Mouse (Mus musculus) spleen, adult 18-20 months (tissue): ENCODE results near the gene Cacng3.

Experiments used
- DNase-seq, 2 experiments: peaks; one replicate each; pipeline ENCODE4 v3.0.0; 2022; ENCODE audit warnings: mixed read lengths in 2 of 2

The Cacng3 gene

GRCm38 (mm10) chr7:122670442-122670872 is at the start of gene Cacng3:
Gene Cacng3 (plus strand): TSS chr7:122670492.
- DNase-seq, result no peak

- no peak for DNase-seq
Measured at GRCm38 (mm10) chr7:122622125-122622774, 48.0 kb upstream of the Cacng3 start.

- no peak for DNase-seq
Measured at GRCm38 (mm10) chr7:122623753-122624152, 46.5 kb upstream of the Cacng3 start.

GRCm38 (mm10) chr7:122628050-122628449 is 42.2 kb upstream of the Cacng3 start:
- no peak for DNase-seq

GRCm38 (mm10) chr7:122630386-122630785 is 39.9 kb upstream of the Cacng3 start:
- DNase-seq, result no peak

GRCm38 (mm10) chr7:122631151-122631550 is 39.1 kb upstream of the Cacng3 start:
- DNase-seq, result no peak

GRCm38 (mm10) chr7:122632946-122633345 is 37.3 kb upstream of the Cacng3 start:
- DNase-seq, result no peak

- DNase-seq, result no peak
Measured at GRCm38 (mm10) chr7:122633463-122633862, 36.8 kb upstream of the Cacng3 start.

GRCm38 (mm10) chr7:122643676-122644075 is 26.6 kb upstream of the Cacng3 start:
- no peak for DNase-seq

GRCm38 (mm10) chr7:122649306-122649705 is 21.0 kb upstream of the Cacng3 start:
- DNase-seq, result no peak

GRCm38 (mm10) chr7:122652523-122652922 is 17.8 kb upstream of the Cacng3 start:
- no peak for DNase-seq

GRCm38 (mm10) chr7:122656671-122657070 is 13.6 kb upstream of the Cacng3 start:
- no peak for DNase-seq

- DNase-seq, result no peak
Measured at GRCm38 (mm10) chr7:122657423-122658126, 12.7 kb upstream of the Cacng3 start.

GRCm38 (mm10) chr7:122665311-122666049 is 4.8 kb upstream of the Cacng3 start:
- DNase-seq, result no peak

- DNase-seq, result peak in 1 of 2 experiments; percentile 12
Measured at GRCm38 (mm10) chr7:122667903-122668302, 2.4 kb upstream of the Cacng3 start.

- DNase-seq, result peak; percentile 36 to 48
Measured at GRCm38 (mm10) chr7:122670873-122671641, 765 bp downstream of the Cacng3 start.

- DNase-seq, result no peak
Measured at GRCm38 (mm10) chr7:122672981-122673380, 2.7 kb downstream of the Cacng3 start.

- no peak for DNase-seq
Measured at GRCm38 (mm10) chr7:122675207-122675606, 4.9 kb downstream of the Cacng3 start.

GRCm38 (mm10) chr7:122701751-122702150 is 31.5 kb downstream of the Cacng3 start:
- DNase-seq, result no peak

GRCm38 (mm10) chr7:122702443-122702842 is 32.2 kb downstream of the Cacng3 start:
- DNase-seq, result no peak

- DNase-seq, result no peak
Measured at GRCm38 (mm10) chr7:122706736-122707135, 36.4 kb downstream of the Cacng3 start.

- no peak for DNase-seq
Measured at GRCm38 (mm10) chr7:122716299-122716698, 46.0 kb downstream of the Cacng3 start.

GRCm38 (mm10) chr7:122718540-122718939 is 48.2 kb downstream of the Cacng3 start:
- DNase-seq, result no peak
